Mouse (Mus musculus) adrenal gland, adult 8-10 months (tissue): ENCODE results near the gene Ptpn18. TPM values are rescaled to one million over a fixed set of nuclear protein-coding genes. Genes with fewer than 3 reads are reported as not detected.
"Not testable (repeated sequence)": the region's sequence is repeated elsewhere in the genome, so short reads cannot be mapped to it uniquely, and the experiment has no call there.

ENCODE experiments used
- DNase-seq: peaks from one replicate; pipeline ENCODE4 v3.0.0; 2022
- total RNA-seq, 4 experiments: library from RNA; stranded (reverse); gene quantifications; 2 replicates each; pipeline ENCODE4 v1.2.4; 2022

Ptpn18 gene
- total RNA-seq = 1 to 10 TPM; 5.3 to 10.0 (median 7.2) TPM

- peak; percentile 89 for DNase-seq
These were observed at the start of gene Ptpn18 for GRCm38 (mm10) chr1:34459284-34460060. Ptpn18 (plus strand) TSS chr1:34459762.

- DNase-seq = no peak
These were observed 31.1 kb upstream of the Ptpn18 start for GRCm38 (mm10) chr1:34428466-34428865.

- DNase-seq = no peak
These were observed 30.3 kb upstream of the Ptpn18 start for GRCm38 (mm10) chr1:34429281-34429680.

- no peak for DNase-seq
These were observed 28.6 kb upstream of the Ptpn18 start for GRCm38 (mm10) chr1:34430981-34431380.

- no peak for DNase-seq
These were observed 28.1 kb upstream of the Ptpn18 start for GRCm38 (mm10) chr1:34431431-34431830.

- no peak for DNase-seq
These were observed 27.2 kb upstream of the Ptpn18 start for GRCm38 (mm10) chr1:34432411-34432775.

GRCm38 (mm10) chr1:34432776-34433481 is 26.6 kb upstream of the Ptpn18 start:
- no peak for DNase-seq

GRCm38 (mm10) chr1:34433891-34434521 is 25.6 kb upstream of the Ptpn18 start:
- no peak for DNase-seq

- peak; percentile 89 for DNase-seq
These were observed 24.9 kb upstream of the Ptpn18 start for GRCm38 (mm10) chr1:34434660-34435160.

GRCm38 (mm10) chr1:34435371-34436120 is 24.0 kb upstream of the Ptpn18 start:
- DNase-seq = no peak

GRCm38 (mm10) chr1:34436374-34436773 is 23.2 kb upstream of the Ptpn18 start:
- no peak for DNase-seq

- DNase-seq = not testable (repeated sequence)
These were observed 22.2 kb upstream of the Ptpn18 start for GRCm38 (mm10) chr1:34437366-34437765.

GRCm38 (mm10) chr1:34438381-34439051 is 21.0 kb upstream of the Ptpn18 start:
- no peak for DNase-seq

- DNase-seq = peak; percentile 94
These were observed 20.2 kb upstream of the Ptpn18 start, which contains the start of the genes Ccdc115 and Imp4 for GRCm38 (mm10) chr1:34439215-34439960. Ccdc115 (minus strand) TSS chr1:34439672. Imp4 (plus strand) TSS chr1:34439851.

GRCm38 (mm10) chr1:34439961-34440630 is 19.5 kb upstream of the Ptpn18 start:
- DNase-seq = no peak

- DNase-seq = no peak
These were observed 16.4 kb upstream of the Ptpn18 start for GRCm38 (mm10) chr1:34443124-34443523.

GRCm38 (mm10) chr1:34458431-34458830 is 1.1 kb upstream of the Ptpn18 start:
- DNase-seq = no peak

GRCm38 (mm10) chr1:34460061-34460441 is 489 bp downstream of the Ptpn18 start:
- DNase-seq = no peak

GRCm38 (mm10) chr1:34462766-34463165 is 3.2 kb downstream of the Ptpn18 start:
- DNase-seq = peak; percentile 45

- DNase-seq = no peak
These were observed 4.8 kb downstream of the Ptpn18 start for GRCm38 (mm10) chr1:34464310-34464817.
